Mouse (Mus musculus) layer of hippocampus, adult 9-10 months (tissue): ENCODE measurements around the gene Slc25a17.

Experiments used
- DNase-seq: peaks from one replicate; pipeline ENCODE4 v3.0.0; 2022; ENCODE audit warnings: low spot score

The Slc25a17 gene

GRCm38 (mm10) chr15:81360345-81361021 lies at the start of gene Slc25a17:
Gene Slc25a17 (minus strand): TSS chr15:81360812.
- DNase-seq, result peak; percentile 78

DNA sequence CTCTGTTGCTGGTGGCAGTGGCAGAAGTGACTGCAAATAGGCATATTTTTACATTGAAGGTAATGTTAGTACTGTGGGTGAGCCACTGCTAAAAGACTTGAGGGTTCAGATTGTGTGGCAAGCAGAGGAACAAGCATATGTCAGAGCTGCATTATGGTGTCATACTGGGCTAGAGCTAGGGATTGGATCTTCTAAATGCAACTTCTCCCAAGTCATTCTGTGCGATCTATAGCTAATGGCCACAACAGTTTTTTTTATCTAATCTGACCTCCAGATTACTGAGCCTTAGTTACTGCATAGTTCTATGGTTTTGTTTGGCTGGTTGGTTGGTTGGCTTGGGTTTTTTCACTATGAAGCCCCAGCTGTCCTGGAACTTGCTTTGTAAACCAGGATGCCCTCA lies 47.6 kb upstream of the Slc25a17 start, which contains the start of gene Dnajb7:
TSS of gene Dnajb7 (minus strand) at position 101 of the 400 bp plus-strand sequence.
- no peak for DNase-seq

GRCm38 (mm10) chr15:81405008-81405407 lies 44.4 kb upstream of the Slc25a17 start:
- DNase-seq, result no peak

DNA sequence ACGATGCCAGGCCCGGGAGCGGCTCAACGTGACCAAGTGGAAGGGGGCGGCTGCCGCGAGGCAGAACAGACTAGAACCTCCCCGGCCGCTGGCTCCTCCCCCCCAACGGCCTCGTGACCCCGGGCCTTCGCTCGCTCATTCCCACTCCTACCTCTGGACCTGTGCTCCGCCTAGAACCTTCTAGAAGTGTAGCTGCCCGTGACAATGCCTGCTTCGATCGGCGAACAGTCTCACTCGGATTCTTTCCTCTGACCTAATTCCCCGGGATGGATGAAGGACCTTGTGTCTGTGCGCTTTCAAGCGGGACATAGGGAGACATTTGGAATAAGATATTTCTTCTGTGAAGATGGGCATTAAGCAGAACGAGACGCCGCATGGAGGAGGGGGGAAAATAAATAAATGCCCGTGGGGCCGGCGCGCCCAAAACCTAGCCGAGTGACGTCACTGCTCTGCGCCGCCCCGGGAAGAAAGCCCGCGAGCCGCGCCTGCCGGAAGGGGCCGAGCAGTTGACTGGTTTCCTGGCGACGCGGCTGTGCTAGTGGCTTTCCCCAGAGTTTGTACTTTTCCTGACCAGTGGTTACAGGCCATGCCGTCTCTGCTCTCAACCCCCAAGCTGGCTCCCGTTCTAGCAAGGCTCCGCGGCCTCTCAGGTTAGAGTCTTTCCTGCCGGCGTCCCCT lies 39.2 kb upstream of the Slc25a17 start, which contains the start of the genes St13 and Xpnpep3:
TSS of gene St13 (minus strand) at position 440 of the 678 bp plus-strand sequence.
TSS of gene Xpnpep3 (plus strand) at position 501 of the 678 bp plus-strand sequence.
- peak; percentile 93 for DNase-seq

DNA sequence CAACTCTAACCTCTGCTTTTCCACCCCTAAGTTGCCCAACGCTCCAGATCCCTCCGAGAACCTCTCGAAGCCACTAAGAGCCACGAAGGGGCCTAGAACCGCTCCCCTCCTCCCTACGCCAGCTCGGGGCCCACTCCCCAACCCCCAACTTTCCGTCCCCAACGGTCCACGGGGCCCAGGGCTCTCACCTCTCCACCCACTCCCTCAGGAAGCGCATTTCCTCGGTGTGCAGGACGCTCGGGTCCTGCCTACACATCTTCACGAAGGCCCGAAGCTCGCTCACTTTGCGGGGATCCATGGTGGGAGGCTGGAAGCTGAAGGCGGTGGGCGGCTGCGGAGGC lies 38.7 kb upstream of the Slc25a17 start:
- DNase-seq, result no peak

DNA sequence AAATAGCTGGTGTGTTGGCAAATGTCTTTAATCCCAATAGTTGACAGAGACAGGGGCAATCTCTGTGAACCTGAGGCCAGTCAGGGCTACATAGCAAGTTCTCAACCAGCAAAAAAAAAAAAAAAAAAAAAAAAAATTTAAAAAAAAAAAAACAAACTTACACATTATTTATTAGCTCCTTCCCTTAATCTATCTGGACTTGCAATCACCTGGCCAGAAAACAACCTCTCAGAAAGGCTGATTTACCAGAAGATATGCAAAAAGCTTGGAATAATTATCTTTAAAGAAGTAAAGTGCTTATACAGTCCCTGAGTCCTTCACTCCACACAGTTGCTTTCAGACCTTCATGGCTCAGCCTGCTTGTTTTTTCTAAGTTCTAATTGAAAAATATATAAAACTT lies 37.6 kb upstream of the Slc25a17 start:
- DNase-seq, result no peak

DNA sequence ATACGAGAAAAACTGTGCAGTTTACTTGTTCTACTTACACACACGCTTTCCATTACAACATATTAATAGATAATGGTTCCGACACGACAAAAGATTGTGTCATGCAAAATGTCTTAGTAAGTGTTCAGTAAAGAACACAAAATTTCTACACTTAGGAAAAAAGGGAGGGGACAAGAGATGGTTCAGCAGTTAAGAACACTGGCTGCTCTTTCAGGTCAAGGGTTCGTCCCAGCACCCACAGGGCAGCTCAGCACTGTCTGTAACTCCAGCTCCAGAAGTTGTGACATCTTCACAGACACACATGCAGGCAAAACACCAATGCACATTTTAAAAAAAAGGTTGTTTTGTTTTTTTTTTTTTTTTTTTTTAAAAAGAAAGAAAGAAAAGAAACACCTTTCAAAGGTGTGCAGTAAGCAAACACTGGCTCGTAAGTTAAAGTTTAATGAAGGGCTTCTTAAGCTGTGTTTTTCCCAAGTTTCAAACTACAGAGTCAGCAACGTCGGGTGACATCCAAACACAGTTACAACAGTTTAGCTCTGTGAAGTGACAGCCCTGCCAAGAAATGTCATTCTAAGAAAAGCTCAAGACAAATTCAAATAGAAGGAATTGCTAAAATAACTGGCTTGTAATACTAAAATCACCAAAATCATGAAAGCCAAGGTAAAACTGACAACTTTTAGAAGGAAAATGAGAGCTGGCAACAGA lies 33.8 kb upstream of the Slc25a17 start:
- no peak for DNase-seq

GRCm38 (mm10) chr15:81392997-81393396 lies 32.4 kb upstream of the Slc25a17 start:
- no peak for DNase-seq

- DNase-seq, result no peak
These were observed 25.7 kb upstream of the Slc25a17 start for GRCm38 (mm10) chr15:81386327-81386726.

DNA sequence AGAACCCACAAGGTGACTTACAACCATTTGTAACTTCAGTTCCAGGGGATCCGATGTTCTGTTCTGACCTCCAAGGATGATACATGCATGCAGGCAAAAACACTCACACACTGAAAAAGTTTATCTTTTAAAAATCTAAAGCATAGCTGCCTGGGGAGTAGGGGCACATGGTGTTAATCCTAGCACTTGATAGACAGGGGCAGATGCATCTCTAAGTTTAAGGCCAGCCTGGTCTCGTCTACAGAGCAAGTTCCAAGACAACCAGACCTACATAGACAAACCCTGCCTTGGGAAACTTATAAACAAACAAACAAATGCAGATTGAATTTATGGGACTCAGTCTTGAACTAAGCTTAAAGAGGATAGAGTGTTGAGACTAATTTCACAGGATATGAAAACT lies 18.2 kb upstream of the Slc25a17 start:
- DNase-seq, result no peak

DNA sequence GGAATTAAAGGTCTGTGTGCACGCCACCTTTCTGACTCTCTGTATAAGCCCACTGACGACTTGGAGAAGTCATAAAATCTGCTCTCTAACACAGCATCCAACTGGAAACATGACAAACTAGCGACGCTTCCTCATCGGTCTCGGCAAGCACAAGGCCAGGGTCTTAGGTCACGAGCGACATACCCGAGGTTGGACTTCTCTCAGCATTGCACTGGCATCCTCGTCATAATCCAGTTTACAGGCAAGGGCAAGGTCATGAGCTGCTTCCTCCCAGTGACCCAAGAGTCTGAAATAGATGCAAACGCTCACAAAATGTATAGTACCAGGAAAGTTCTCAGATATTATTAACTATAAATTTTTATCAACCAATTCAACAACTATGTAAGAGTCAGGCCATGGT lies 14.0 kb upstream of the Slc25a17 start:
- no peak for DNase-seq

GRCm38 (mm10) chr15:81370356-81370755 lies 9.7 kb upstream of the Slc25a17 start:
- DNase-seq, result no peak

DNA sequence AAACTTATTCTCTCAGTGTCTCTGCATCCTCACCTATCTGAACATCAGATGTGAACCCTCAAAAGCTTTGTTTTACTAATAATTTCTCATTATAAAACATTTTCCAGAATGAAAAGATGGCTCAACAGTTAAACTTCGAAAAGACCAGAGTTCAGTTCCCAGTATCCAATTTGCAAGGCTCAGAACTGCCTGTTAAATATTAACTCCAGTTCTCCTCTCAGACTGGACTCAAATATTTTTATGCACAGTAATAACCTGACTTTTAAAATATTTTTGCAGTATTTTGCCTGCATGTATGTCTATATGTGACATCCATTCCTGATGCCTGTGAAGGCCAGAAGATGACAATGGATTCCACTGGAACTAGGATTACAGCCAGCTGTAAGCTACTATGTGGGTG lies 8.0 kb upstream of the Slc25a17 start:
- no peak for DNase-seq

DNA sequence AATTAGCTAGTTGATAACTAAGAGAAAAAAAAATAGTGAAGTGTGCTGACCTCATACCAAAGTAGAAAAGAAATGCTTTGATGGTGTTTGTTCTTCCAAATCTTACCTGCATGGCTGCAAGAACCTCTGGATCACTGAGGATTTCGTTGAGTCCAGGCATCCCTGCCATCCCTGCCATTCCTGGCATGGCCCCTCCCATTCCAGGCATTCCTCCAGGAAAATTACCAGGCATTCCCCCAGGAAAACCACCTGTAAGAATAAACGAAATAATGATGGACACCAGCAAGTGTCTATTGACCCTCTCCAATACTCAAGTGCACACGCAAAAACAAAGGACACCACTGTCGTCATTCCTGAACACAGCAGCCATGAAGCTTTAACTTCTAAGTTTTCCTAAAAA lies 5.6 kb upstream of the Slc25a17 start:
- no peak for DNase-seq

- DNase-seq, result no peak
These were observed 4.6 kb upstream of the Slc25a17 start for GRCm38 (mm10) chr15:81365246-81365645.

DNA sequence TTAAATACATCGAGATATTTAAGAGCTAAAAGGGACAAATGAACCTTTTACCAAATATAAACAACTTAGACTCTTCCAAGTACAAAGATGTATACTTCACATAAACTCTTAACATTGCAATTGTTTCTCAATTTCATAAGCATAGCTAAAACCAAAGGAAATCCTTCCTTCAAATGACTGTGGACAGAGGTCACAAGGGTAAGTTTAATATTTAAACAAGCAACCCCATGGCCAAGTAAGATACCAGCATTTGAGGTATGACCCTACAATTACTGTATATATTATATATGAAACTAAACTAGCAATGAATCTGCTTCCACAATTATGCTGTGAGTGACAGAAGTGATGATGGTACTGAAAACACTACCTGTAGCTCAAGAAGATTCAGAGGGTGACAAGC lies 3.7 kb upstream of the Slc25a17 start:
- DNase-seq, result no peak

GRCm38 (mm10) chr15:81362501-81362900 lies 1.9 kb upstream of the Slc25a17 start:
- no peak for DNase-seq

DNA sequence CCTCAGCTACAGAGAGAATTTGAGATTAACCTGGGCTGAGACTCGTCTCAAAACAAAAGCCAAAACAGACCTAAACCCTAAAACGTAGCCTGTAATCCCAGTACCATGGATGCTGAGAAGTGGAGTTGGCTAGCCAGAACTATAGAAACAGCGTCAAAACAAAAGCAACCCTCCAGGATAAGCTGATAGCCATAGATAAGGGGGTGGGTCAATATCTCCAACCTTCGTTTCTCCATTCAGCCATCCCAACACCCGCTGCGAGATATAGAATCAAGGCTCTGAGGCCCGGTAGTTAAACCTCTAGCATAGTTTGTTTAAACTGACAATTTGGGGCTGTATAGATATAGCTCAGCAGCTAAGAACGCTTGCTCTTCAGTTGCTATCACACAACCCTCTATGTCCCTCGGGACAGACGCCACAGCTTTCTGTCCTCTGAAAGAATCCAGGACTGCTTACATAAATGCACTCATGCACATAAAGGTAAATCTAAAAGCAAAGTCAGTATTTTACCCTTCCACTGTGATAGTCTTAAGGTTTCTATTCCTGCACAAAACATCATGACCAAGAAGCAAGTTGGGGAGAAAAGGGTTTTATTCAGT lies 904 bp upstream of the Slc25a17 start:
- no peak for DNase-seq

DNA sequence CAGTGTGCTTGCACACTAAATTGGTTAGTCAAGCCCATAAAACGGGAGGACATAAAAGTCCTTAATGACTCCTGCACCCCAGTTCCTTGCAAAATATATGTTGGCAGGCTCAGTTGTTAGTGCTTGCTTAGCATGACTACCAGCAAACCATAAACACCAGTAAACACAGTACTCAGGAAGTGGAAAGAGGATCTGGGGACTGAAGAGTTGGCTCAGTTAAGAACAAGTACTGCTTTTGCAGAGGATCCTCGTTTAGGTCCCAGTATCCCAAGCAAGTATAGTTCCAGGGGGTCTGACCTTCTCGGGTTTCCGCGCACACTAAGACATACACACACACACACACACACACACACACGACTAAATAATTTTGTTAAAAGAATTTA lies 401 bp upstream of the Slc25a17 start:
- DNase-seq, result no peak

GRCm38 (mm10) chr15:81359421-81359820 lies 1.2 kb downstream of the Slc25a17 start:
- DNase-seq, result no peak

DNA sequence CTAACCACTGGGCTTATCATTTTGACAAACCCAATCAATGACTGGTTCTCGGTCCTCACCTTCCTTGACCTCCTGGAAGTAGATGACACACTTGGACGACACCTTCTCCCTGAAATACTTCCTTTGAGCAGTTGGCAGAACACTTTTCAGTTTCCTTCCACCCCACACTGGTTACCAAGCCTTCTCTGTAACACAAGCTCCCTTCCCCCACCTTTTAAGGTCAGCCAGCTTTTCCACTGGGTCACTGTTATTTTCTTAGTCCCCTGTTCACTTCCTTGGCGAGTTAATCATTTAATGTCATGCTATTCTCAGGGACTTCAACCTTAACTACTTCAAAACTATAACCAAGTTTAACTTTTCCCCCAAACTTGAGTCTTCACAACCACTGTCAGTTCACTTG lies 1.7 kb downstream of the Slc25a17 start:
- no peak for DNase-seq

- no peak for DNase-seq
These were observed 3.7 kb downstream of the Slc25a17 start for GRCm38 (mm10) chr15:81356946-81357345.
